ENCODE assay signal across 17 mouse cellular contexts in the genomic region with DNA sequence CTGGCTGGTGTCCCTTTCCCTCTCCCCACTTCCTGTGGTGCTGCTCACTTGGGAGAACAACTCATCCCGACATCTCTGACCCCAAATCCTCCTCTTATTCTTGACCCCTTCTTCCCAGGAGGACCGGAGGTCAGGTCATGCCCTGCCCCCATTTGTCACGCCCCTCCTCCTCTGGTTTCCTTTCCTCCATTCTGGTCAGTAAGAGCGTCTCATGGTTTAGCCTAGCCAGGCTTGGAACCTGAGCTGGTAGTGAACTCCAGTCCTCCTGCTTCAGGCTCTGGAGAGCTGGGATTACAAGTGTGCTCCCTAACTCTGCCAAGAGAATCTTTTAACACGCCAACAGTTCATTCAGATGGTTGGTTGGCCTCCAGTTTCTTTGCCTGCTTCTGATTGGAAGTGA. TPM values are rescaled to one million over a fixed set of nuclear protein-coding genes. Genes with fewer than 3 reads are reported as not detected.
DNase-seq lines count a peak whose midpoint lies in the region; ATAC-seq and TF ChIP-seq lines count a peak whose summit lies in the region.
"Had no signal": no experiment of that assay in that cellular context is flagged by ENCODE, and none has a peak within 500 bp of the region (broad histone marks: within the 10 kb centered on the region; RNA-seq: fewer than 3 reads in every experiment).

No protein-coding gene starts in this region.

- no peaks in the 10 kb centered on the region for H3K4me1 ChIP-seq in forebrain, embryonic 14.5 days (ENCODE audit: control insufficient read depth, insufficient read depth, low read length)
- H3K4me1 ChIP-seq in forebrain, embryonic 13.5 days, result no peaks in the 10 kb centered on the region
- peaks cover 8% of the 10 kb centered on the region for H3K4me1 ChIP-seq in liver, embryonic 11.5 days (replicated peaks; ENCODE audit: control insufficient read depth, insufficient read depth, low read length)
- peaks cover 10% of the 10 kb centered on the region for H3K4me1 ChIP-seq in liver, postnatal 0 days (ENCODE audit: insufficient read depth)
- H3K4me1 ChIP-seq in kidney, adult 2 months (ENCODE audit: control insufficient read depth, insufficient read depth, low read length), result no peaks in the 10 kb centered on the region

- WGBS in forebrain, embryonic 14.5 days, result 22% methylated on average over 5 of the region's 5 CpGs
- WGBS in forebrain, embryonic 13.5 days, result 25% methylated on average over 5 of the region's 5 CpGs
- 26% methylated on average over 5 of the region's 5 CpGs for WGBS in liver, embryonic 11.5 days
- 44% methylated on average over 5 of the region's 5 CpGs for WGBS in liver, postnatal 0 days (ENCODE audit: insufficient replicate concordance)
- WGBS in kidney, adult 2 months, result 17% methylated on average over 5 of the region's 5 CpGs

- H3K36me3 ChIP-seq in forebrain, embryonic 14.5 days (ENCODE audit: control insufficient read depth, insufficient read depth, low read length), result no peaks in the 10 kb centered on the region
- no peaks in the 10 kb centered on the region for H3K36me3 ChIP-seq in forebrain, embryonic 13.5 days (ENCODE audit: poor library complexity, severe bottlenecking)
- H3K36me3 ChIP-seq in liver, embryonic 11.5 days (ENCODE audit: control insufficient read depth, insufficient read depth, low read length), result no peaks in the 10 kb centered on the region
- no peaks in the 10 kb centered on the region for H3K36me3 ChIP-seq in liver, postnatal 0 days (replicated peaks; ENCODE audit: insufficient read depth, low read length)
- H3K36me3 ChIP-seq in kidney, adult 2 months (ENCODE audit: control insufficient read depth, insufficient read depth, low read length), result no peaks in the 10 kb centered on the region

- no peak overlapping the region for H3K9ac ChIP-seq in forebrain, embryonic 14.5 days (ENCODE audit: low read length)
- no peak overlapping the region for H3K9ac ChIP-seq in forebrain, embryonic 13.5 days
- 0 out of 2 replicates have a peak overlapping the region, but pooled peaks have one; percentile 20 for H3K9ac ChIP-seq in liver, embryonic 11.5 days (ENCODE audit: low read depth, low read length)
- H3K9ac ChIP-seq in liver, postnatal 0 days (replicated peaks), result no peak overlapping the region

- H3K27ac ChIP-seq in forebrain, embryonic 14.5 days (ENCODE audit: low read depth, low read length), result no peak overlapping the region
- no peak overlapping the region for H3K27ac ChIP-seq in forebrain, embryonic 13.5 days
- no peak overlapping the region for H3K27ac ChIP-seq in liver, embryonic 11.5 days (ENCODE audit: low read depth, low read length)
- no peak overlapping the region for H3K27ac ChIP-seq in liver, postnatal 0 days (ENCODE audit: low read depth)
- H3K27ac ChIP-seq in kidney, adult 2 months (ENCODE audit: insufficient read depth, low read depth, low read length), result no peak overlapping the region
- H3K27ac ChIP-seq: hindbrain, postnatal 0 days; layer of hippocampus, adult 2 months had no signal

- H3K4me3 ChIP-seq in forebrain, embryonic 14.5 days (ENCODE audit: low read depth, low read length), result no peak overlapping the region
- H3K4me3 ChIP-seq in forebrain, embryonic 13.5 days, result no peak overlapping the region
- no peak overlapping the region for H3K4me3 ChIP-seq in liver, embryonic 11.5 days (ENCODE audit: low read depth, low read length)
- H3K4me3 ChIP-seq in liver, postnatal 0 days (ENCODE audit: low read depth, low read length), result no peak overlapping the region
- no peak overlapping the region for H3K4me3 ChIP-seq in kidney, adult 2 months (ENCODE audit: insufficient read depth, low read depth, low read length)
- H3K4me3 ChIP-seq: layer of hippocampus, adult 2 months had no signal

- peak; percentile 17 for DNase-seq in forebrain, embryonic 14.5 days (ENCODE audit: low spot score)
- no peak for DNase-seq in liver, embryonic 11.5 days (ENCODE audit: low spot score)
- no peak for DNase-seq in liver, postnatal 0 days
- DNase-seq in kidney, adult 2 months, result peak; percentile 65
- DNase-seq in skeletal muscle tissue, adult 2 months (ENCODE audit: low read depth, low spot score), result peak; percentile 71
- DNase-seq in retina, embryonic 14.5 days (ENCODE audit: low spot score), result no peak
- DNase-seq: adrenal gland, adult 8-10 months; cerebellum, postnatal 36 days; lung, postnatal 4 days had no signal

- no peak for TF ChIP-seq POLR2A in kidney, adult 2 months (IDR thresholded peaks at IDR 0.05; ENCODE audit: low read depth, low read length)

- ATAC-seq in forebrain, embryonic 14.5 days, result no peak
- ATAC-seq in forebrain, embryonic 13.5 days, result no peak
- no peak for ATAC-seq in liver, embryonic 11.5 days (replicated peaks; ENCODE audit: low FRiP score)
- no peak for ATAC-seq in liver, postnatal 0 days
- ATAC-seq in cerebellum, adult (ENCODE audit: insufficient number of reproducible peaks, low FRiP score, low TSS enrichment), result no peak

- no peak for TF ChIP-seq CTCF in liver, postnatal 0 days (IDR thresholded peaks at IDR 0.05; ENCODE audit: low read depth)
- no peak for TF ChIP-seq CTCF in kidney, adult 2 months (conservative IDR thresholded peaks at IDR 0.05; ENCODE audit: insufficient read depth, insufficient read length, low read depth, low read length)

- TF ChIP-seq EP300 in liver, postnatal 0 days (IDR thresholded peaks at IDR 0.05; ENCODE audit: low read depth), result no peak

- no peak overlapping the region for H3K4me2 ChIP-seq in forebrain, embryonic 14.5 days (ENCODE audit: low read length)
- no peak overlapping the region for H3K4me2 ChIP-seq in forebrain, embryonic 13.5 days
- no peak overlapping the region for H3K4me2 ChIP-seq in liver, embryonic 11.5 days
- no peak overlapping the region for H3K4me2 ChIP-seq in liver, postnatal 0 days (ENCODE audit: low read depth, low read length)

- H3K27me3 ChIP-seq in forebrain, embryonic 14.5 days (replicated peaks; ENCODE audit: control insufficient read depth, insufficient read depth, low read length), result no peaks in the 10 kb centered on the region
- H3K27me3 ChIP-seq in forebrain, embryonic 13.5 days, result no peaks in the 10 kb centered on the region
- no peaks in the 10 kb centered on the region for H3K27me3 ChIP-seq in liver, embryonic 11.5 days (replicated peaks; ENCODE audit: control insufficient read depth, insufficient read depth, low read length)
- no peaks in the 10 kb centered on the region for H3K27me3 ChIP-seq in liver, postnatal 0 days (ENCODE audit: insufficient read depth, low read length)
- no peaks in the 10 kb centered on the region for H3K27me3 ChIP-seq in kidney, adult 2 months (replicated peaks; ENCODE audit: control insufficient read depth, insufficient read depth, low read length)

- no peaks in the 10 kb centered on the region for H3K9me3 ChIP-seq in forebrain, embryonic 14.5 days (replicated peaks; ENCODE audit: control insufficient read depth, low read length)
- peaks cover 9% of the 10 kb centered on the region for H3K9me3 ChIP-seq in forebrain, embryonic 13.5 days (replicated peaks)
- peaks cover 7% of the 10 kb centered on the region; the same call in 1 of the 2 replicates for H3K9me3 ChIP-seq in liver, embryonic 11.5 days (ENCODE audit: control insufficient read depth, low read length)
- peaks cover 5% of the 10 kb centered on the region; the same call in 1 of the 2 replicates for H3K9me3 ChIP-seq in liver, postnatal 0 days (ENCODE audit: low read length)

RNA-seq across cellular contexts. Expression of gene Tha1, which starts 45.9 kb away (rescaled TPM):
- polyA plus RNA-seq in forebrain, embryonic 14.5 days (2014; fragmentation: Nextera tagmentation; extraction: Ambion mirVana), result 3.3 and 3.4 TPM in 2 replicates
- 2.3 and 2.5 TPM in 2 replicates for polyA plus RNA-seq in forebrain, embryonic 13.5 days (2015; fragmentation: Nextera tagmentation; extraction: Ambion mirVana)
- polyA plus RNA-seq in liver, embryonic 11.5 days (2014; fragmentation: Nextera tagmentation; extraction: Ambion mirVana), result 1.5 and 1.7 TPM in 2 replicates
- 6.6 and 7.1 TPM in 2 replicates for polyA plus RNA-seq in liver, postnatal 0 days (2015; fragmentation: Nextera tagmentation; extraction: Ambion mirVana)
- polyA plus RNA-seq in kidney, adult 2 months (2012; rRNA removed), result 14.9 and 20.1 TPM in 2 replicates

RNA-seq across cellular contexts. Expression of gene Socs3, which starts 50.6 kb away (rescaled TPM):
- 8.1 and 8.7 TPM in 2 replicates for polyA plus RNA-seq in forebrain, embryonic 14.5 days (2014; fragmentation: Nextera tagmentation; extraction: Ambion mirVana)
- polyA plus RNA-seq in forebrain, embryonic 13.5 days (2015; fragmentation: Nextera tagmentation; extraction: Ambion mirVana), result 12.4 and 13.5 TPM in 2 replicates
- polyA plus RNA-seq in liver, embryonic 11.5 days (2014; fragmentation: Nextera tagmentation; extraction: Ambion mirVana), result 3.7 and 4.6 TPM in 2 replicates
- 3.5 and 5.8 TPM in 2 replicates for polyA plus RNA-seq in liver, postnatal 0 days (2015; fragmentation: Nextera tagmentation; extraction: Ambion mirVana)
- 4.3 and 5.0 TPM in 2 replicates for polyA plus RNA-seq in kidney, adult 2 months (2012; rRNA removed)

RNA-seq across cellular contexts. Expression of gene Tmem235, which starts 58.7 kb away (rescaled TPM):
- polyA plus RNA-seq in forebrain, embryonic 14.5 days (2014; fragmentation: Nextera tagmentation; extraction: Ambion mirVana), result not detected in 2 replicates
- polyA plus RNA-seq in forebrain, embryonic 13.5 days (2015; fragmentation: Nextera tagmentation; extraction: Ambion mirVana), result not detected in 2 replicates
- polyA plus RNA-seq in liver, embryonic 11.5 days (2014; fragmentation: Nextera tagmentation; extraction: Ambion mirVana), result not detected in 2 replicates
- polyA plus RNA-seq in liver, postnatal 0 days (2015; fragmentation: Nextera tagmentation; extraction: Ambion mirVana), result not detected in 2 replicates
- 0.08 and 0.10 TPM in 2 replicates for polyA plus RNA-seq in kidney, adult 2 months (2012; rRNA removed)
- polyA plus RNA-seq: heart, embryonic 16.5 days; hindbrain, postnatal 0 days; limb, embryonic 11.5 days; liver, embryonic 16.5 days; thymus, postnatal 0 days had no signal

Comparison
In these comparisons a context has a peak if more than half of its experiments do, and no peak if none do; other contexts are left out.
1. DNase-seq: peak in forebrain, embryonic 14.5 days (single experiment), kidney, adult 2 months (single experiment) and skeletal muscle tissue, adult 2 months (single experiment); none in liver, embryonic 11.5 days (single experiment), liver, postnatal 0 days (single experiment) and retina, embryonic 14.5 days (single experiment).